Mouse (Mus musculus) E14TG2a.4 (cell line): ENCODE results near the gene Stradb.

Experiments used
- CTCF ChIP-seq: conservative IDR thresholded peaks from 2 replicates; pipeline ENCODE4 v1.5.1; 2014; ENCODE audit warnings: low read length
- NANOG ChIP-seq: IDR thresholded peaks from 2 replicates; pipeline ENCODE4 v1.6.1; 2014; ENCODE audit warnings: borderline replicate concordance, low read length, mixed read lengths
- POU5F1 ChIP-seq: IDR thresholded peaks from 2 replicates; pipeline ENCODE4 v1.6.1; 2014; ENCODE audit warnings: low read length, borderline replicate concordance

- TF ChIP-seq CTCF (no peak), NANOG (no peak), POU5F1 (no peak)
Observed at GRCm38 (mm10) chr1:58972851-58973365, 414 bp upstream of the Stradb start.
